Mouse (Mus musculus) heart, embryonic 14.5 days (tissue): ENCODE data around the gene Spata3. TPM values are rescaled to one million over a fixed set of nuclear protein-coding genes. Genes with fewer than 3 reads are reported as not detected.

Source experiments
- ATAC-seq: fragments of 200-750 bp; cut with Nextera tagmentation; 2 replicates; pipeline ENCODE4 v1.8.0; 2017; ENCODE audit warnings: low read depth, moderate TSS enrichment; ENCODE audit not compliant: insufficient number of reproducible peaks, insufficient read depth, low FRiP score
- H3K27ac ChIP-seq, 2 experiments: fragments of 200-500 bp in 1 of 2; fragments of 300-500 bp in 1 of 2; sonication (generic) in 1 of 2; replicated peaks in 1 of 2; 2 replicates each; pipeline ENCODE4 v1.5.1; 2012 to 2014; ENCODE audit warnings: low read depth in 2 of 2, low read length in 2 of 2, control low read depth in 1 of 2, mild to moderate bottlenecking in 1 of 2, mixed read lengths in 1 of 2; ENCODE audit not compliant: control insufficient read depth in 1 of 2, insufficient read depth in 1 of 2
- H3K27me3 ChIP-seq: fragments of 300-500 bp; sonication (generic); 2 replicates; pipeline ENCODE4 v1.6.1; 2014; ENCODE audit warnings: mild to moderate bottlenecking, low read length, control low read depth; ENCODE audit not compliant: control insufficient read depth, insufficient read depth
- H3K36me3 ChIP-seq: fragments of 300-500 bp; sonication (generic); 2 replicates; pipeline ENCODE4 v1.6.1; 2014; ENCODE audit warnings: mild to moderate bottlenecking, control low read depth, low read length, mixed read lengths; ENCODE audit not compliant: control insufficient read depth, insufficient read depth
- H3K4me1 ChIP-seq, 2 experiments: fragments of 200-500 bp in 1 of 2; fragments of 300-500 bp in 1 of 2; sonication (generic) in 1 of 2; 2 replicates each; pipeline ENCODE4 v1.6.1; 2012 to 2014; ENCODE audit warnings: low read length in 2 of 2, control low read depth in 1 of 2, mixed read lengths in 1 of 2; ENCODE audit not compliant: control insufficient read depth in 2 of 2, insufficient read depth in 2 of 2
- H3K4me2 ChIP-seq: fragments of 300-500 bp; sonication (generic); 2 replicates; pipeline ENCODE4 v1.6.1; 2014; ENCODE audit warnings: mild to moderate bottlenecking, low read length
- H3K4me3 ChIP-seq, 2 experiments: fragments of 200-500 bp in 1 of 2; fragments of 300-500 bp in 1 of 2; sonication (generic) in 1 of 2; 2 replicates each; pipeline ENCODE4 v1.5.1; 2012 to 2014; ENCODE audit warnings: low read length in 2 of 2, mild to moderate bottlenecking in 2 of 2, control low read depth in 1 of 2, low read depth in 1 of 2, moderate library complexity in 1 of 2; ENCODE audit not compliant: control insufficient read depth in 1 of 2, insufficient read depth in 1 of 2
- H3K9ac ChIP-seq: fragments of 300-500 bp; sonication (generic); 2 replicates; pipeline ENCODE4 v1.6.1; 2014; ENCODE audit warnings: mild to moderate bottlenecking, low read length
- H3K9me3 ChIP-seq: fragments of 300-500 bp; sonication (generic); 2 replicates; pipeline ENCODE4 v1.6.1; 2016; ENCODE audit warnings: low read length, control low read depth; ENCODE audit not compliant: control insufficient read depth
- WGBS: fragments of 180-500 bp; shearing (Covaris S2); extraction: QIAGEN DNeasy Blood & Tissue Kit; methylation state at CpG from one replicate; pipeline ENCODE4 v1.1.7; 2014; 5-methylcytosine and 5-hydroxymethylcytosine counted together
- polyA plus RNA-seq: library from polyadenylated mRNA; unstranded; fragments of >200 nt; fragmentation: Nextera tagmentation; extraction: Ambion mirVana; gene quantifications from 2 replicates; pipeline ENCODE4 v1.2.1, GENCODE M21; 2014

Spata3 gene
- polyA plus RNA-seq, 1 experiment from 2014 or later, result not detected

GRCm38 (mm10) chr1:86048744-86049143, 32.1 kb downstream of the Spata3 start:
- H3K4me2 ChIP-seq, result no peak overlapping the region
- no peak overlapping the region for H3K9ac ChIP-seq
- no peak for ATAC-seq
- H3K4me1 ChIP-seq, result peaks cover 11 to 22% of the 10 kb centered on the region in 2 experiments
- H3K4me3 ChIP-seq, result no peak overlapping the region
- no peaks in the 10 kb centered on the region for H3K9me3 ChIP-seq
- no peaks in the 10 kb centered on the region for H3K36me3 ChIP-seq
- H3K27ac ChIP-seq, result no peak overlapping the region
- WGBS, result 61% methylated on average over 3 of the region's 3 CpGs
- H3K27me3 ChIP-seq, result peaks cover 47% of the 10 kb centered on the region

GRCm38 (mm10) chr1:86053198-86053921, 36.7 kb downstream of the Spata3 start:
- ATAC-seq, result no peak
- peaks cover 8% of the 10 kb centered on the region for H3K27me3 ChIP-seq
- H3K36me3 ChIP-seq, result no peaks in the 10 kb centered on the region
- H3K4me3 ChIP-seq, result no peak overlapping the region
- H3K27ac ChIP-seq, result peak overlapping the region; percentile 36 to 43
- peaks cover 3 to 4% of the 10 kb centered on the region in 2 experiments; a peak in 3 of 4 replicates for H3K4me1 ChIP-seq
- H3K9ac ChIP-seq, result no peak overlapping the region
- no peak overlapping the region for H3K4me2 ChIP-seq
- no peaks in the 10 kb centered on the region for H3K9me3 ChIP-seq
- 67% methylated on average over 12 of the region's 12 CpGs for WGBS

- no peaks in the 10 kb centered on the region for H3K9me3 ChIP-seq
- H3K27ac ChIP-seq, result no peak overlapping the region
- H3K36me3 ChIP-seq, result no peaks in the 10 kb centered on the region
- ATAC-seq, result no peak
- no peak overlapping the region for H3K9ac ChIP-seq
- no peaks in the 10 kb centered on the region for H3K27me3 ChIP-seq
- no peak overlapping the region for H3K4me3 ChIP-seq
- H3K4me1 ChIP-seq, result peaks cover 3 to 4% of the 10 kb centered on the region in 2 experiments; a peak in 1 of 4 replicates
- H3K4me2 ChIP-seq, result no peak overlapping the region
- WGBS, result 64% methylated on average over 3 of the region's 3 CpGs
These were observed 38.3 kb downstream of the Spata3 start for GRCm38 (mm10) chr1:86054943-86055342.

GRCm38 (mm10) chr1:86056284-86056683, 39.7 kb downstream of the Spata3 start:
- 82% methylated on average over 4 of the region's 4 CpGs for WGBS
- Histone ChIP-seq H3K27me3 (no peaks in the 10 kb centered on the region), H3K9ac (no peak overlapping the region), H3K9me3 (no peaks in the 10 kb centered on the region), H3K27ac (no peak overlapping the region), H3K4me3 (no peak overlapping the region), H3K4me1 (peaks cover 3 to 4% of the 10 kb centered on the region in 2 experiments; a peak in 1 of 4 replicates), H3K4me2 (no peak overlapping the region), H3K36me3 (no peaks in the 10 kb centered on the region)
- no peak for ATAC-seq

GRCm38 (mm10) chr1:86058856-86059769, 42.5 kb downstream of the Spata3 start:
- Histone ChIP-seq H3K27me3 (no peaks in the 10 kb centered on the region), H3K4me2 (peak overlapping the region; percentile 76), H3K4me3 (peak overlapping the region; percentile 41 to 53), H3K27ac (no peak overlapping the region), H3K9me3 (no peaks in the 10 kb centered on the region), H3K4me1 (peaks cover 3 to 4% of the 10 kb centered on the region in 2 experiments; a peak in 1 of 4 replicates), H3K9ac (peak overlapping the region; percentile 71), H3K36me3 (no peaks in the 10 kb centered on the region)
- peak; percentile 56; the same call in 1 of the 2 replicates for ATAC-seq
- 10% methylated on average over 21 of the region's 21 CpGs for WGBS

GRCm38 (mm10) chr1:86062523-86062922, 45.9 kb downstream of the Spata3 start:
- Histone ChIP-seq H3K9ac (no peak overlapping the region), H3K4me1 (peaks cover 5 to 15% of the 10 kb centered on the region in 2 experiments), H3K36me3 (no peaks in the 10 kb centered on the region), H3K4me3 (no peak overlapping the region), H3K4me2 (no peak overlapping the region), H3K27ac (no peak overlapping the region), H3K27me3 (no peaks in the 10 kb centered on the region), H3K9me3 (peaks cover 2% of the 10 kb centered on the region; the same call in 1 of the 2 replicates)
- no peak for ATAC-seq
- 78% methylated on average over 6 of the region's 6 CpGs for WGBS

- peak; percentile 92 for ATAC-seq
- under 1% methylated on average over 47 of the region's 47 CpGs for WGBS
These were observed 47.8 kb downstream of the Spata3 start, which contains the start of gene Psmd1 for GRCm38 (mm10) chr1:86064271-86064991. Gene Psmd1, plus strand, starts transcription at chr1:86064387.

More at GRCm38 (mm10) chr1:86064271-86064991, 47.8 kb downstream of the Spata3 start, which contains the start of gene Psmd1:
- Histone ChIP-seq H3K27ac (peak within 1 kb of the TSS; percentile 80 to 84), H3K9ac (peak within 1 kb of the TSS; percentile 99), H3K4me2 (peak within 1 kb of the TSS; percentile 93), H3K9me3 (peaks cover 2% of the 10 kb centered on the region; the same call in 1 of the 2 replicates), H3K36me3 (no peaks in the 10 kb centered on the region; the same call in 1 of the 2 replicates), H3K4me1 (peaks cover 2 to 11% of the 10 kb centered on the region in 2 experiments; a peak in 3 of 4 replicates), H3K27me3 (no peaks in the 10 kb centered on the region), H3K4me3 (peak within 1 kb of the TSS; percentile 63 to 99)
